Mouse (Mus musculus) C2C12 (cell line): ENCODE measurements around the gene Ranbp3l.

ENCODE experiments used
- CTCF ChIP-seq: IDR thresholded peaks from one replicate; pipeline ENCODE4 v1.5.1; 2011; ENCODE audit not compliant: control insufficient read depth, insufficient read depth, insufficient read length
- MAX ChIP-seq: IDR thresholded peaks from one replicate; pipeline ENCODE4 v1.6.1; 2011; ENCODE audit warnings: mild to moderate bottlenecking, control low read depth
- MYOD1 ChIP-seq: IDR thresholded peaks from one replicate; pipeline ENCODE4 v1.6.1; 2011; ENCODE audit warnings: low read depth; ENCODE audit not compliant: control insufficient read depth, insufficient read length

DNA sequence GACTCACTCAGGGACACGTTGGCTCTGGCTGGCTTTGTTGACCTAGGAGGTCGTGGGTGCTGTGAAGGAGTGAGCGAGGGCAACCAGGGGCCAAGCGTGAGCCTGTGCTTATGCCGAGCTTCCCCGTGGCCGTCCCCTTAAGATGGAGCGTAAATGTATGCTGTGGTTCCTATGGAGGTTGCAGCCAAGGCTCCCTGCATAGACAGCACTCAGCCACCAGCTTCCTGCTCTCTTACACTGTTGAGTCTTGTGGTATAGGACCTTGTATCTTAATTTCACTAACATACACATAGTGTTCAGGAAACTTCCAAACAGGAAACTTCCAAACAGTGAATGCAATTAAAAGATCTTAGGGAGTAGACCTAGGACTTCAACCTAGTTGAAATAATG, 120.9 kb downstream of the Ranbp3l start:
- TF ChIP-seq CTCF (no peak), MYOD1 (no peak), MAX (no peak)
